Mouse (Mus musculus): ENCODE results near the gene Timp1.

DNA sequence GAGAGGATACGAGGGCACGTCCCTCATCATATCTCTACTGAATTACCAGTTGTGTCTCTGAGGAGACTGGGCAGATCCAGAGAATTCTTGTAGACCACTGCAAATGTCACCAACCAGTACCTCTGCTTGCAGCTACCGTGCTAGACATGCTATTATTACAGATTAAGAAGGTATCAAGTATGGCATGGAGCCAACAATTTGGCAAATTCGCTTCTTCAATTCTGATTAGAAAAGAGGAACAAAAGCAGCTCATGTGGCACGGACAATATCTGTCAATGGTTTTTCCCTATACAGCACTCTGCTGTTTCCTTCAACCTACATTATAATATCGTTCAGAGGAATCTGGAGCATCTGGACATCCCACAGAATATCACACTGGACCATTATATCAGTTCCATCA, 43.8 kb downstream of the Timp1 start:
- TF ChIP-seq POLR2A (IDR thresholded peaks at IDR 0.05; ENCODE audit: borderline replicate concordance, extremely low read depth, low read depth, low read length), result no peak
- TF ChIP-seq CTCF (IDR thresholded peaks at IDR 0.05; ENCODE audit: insufficient read depth, low read length), result no peak

Data from lung, adult 2 months (tissue).